Mouse (Mus musculus) heart, adult 9 months (tissue): Measurements from ENCODE around the gene Hpcal1.
A peak's percentile ranks its signal among the peaks of the same experiment; 100 is the strongest.

Experiments used
- DNase-seq, 2 experiments: peaks; one replicate each; pipeline ENCODE4 v3.0.0; 2022; ENCODE audit warnings: low spot score in 2 of 2

The Hpcal1 gene

DNA sequence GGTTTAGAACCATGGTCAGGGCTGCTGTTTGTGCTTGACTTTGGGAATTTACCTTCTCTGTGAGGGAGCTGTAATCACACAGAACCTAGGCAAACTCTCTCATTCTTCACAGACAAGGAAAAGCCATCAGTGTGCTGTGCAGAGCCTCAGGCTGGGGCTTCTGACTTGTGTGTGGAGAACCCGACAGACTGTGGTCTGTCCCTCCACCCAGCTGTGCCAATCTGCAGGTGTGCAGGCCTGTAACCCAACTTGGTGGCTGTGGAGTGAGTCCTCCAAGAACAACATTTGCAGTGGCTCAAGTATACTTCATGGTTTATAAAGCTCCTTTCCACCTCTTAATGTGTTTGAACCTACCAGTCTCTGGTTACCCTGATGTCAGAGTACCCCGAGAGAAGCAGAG is 4.5 kb upstream of the Hpcal1 start:
- no peak for DNase-seq

DNA sequence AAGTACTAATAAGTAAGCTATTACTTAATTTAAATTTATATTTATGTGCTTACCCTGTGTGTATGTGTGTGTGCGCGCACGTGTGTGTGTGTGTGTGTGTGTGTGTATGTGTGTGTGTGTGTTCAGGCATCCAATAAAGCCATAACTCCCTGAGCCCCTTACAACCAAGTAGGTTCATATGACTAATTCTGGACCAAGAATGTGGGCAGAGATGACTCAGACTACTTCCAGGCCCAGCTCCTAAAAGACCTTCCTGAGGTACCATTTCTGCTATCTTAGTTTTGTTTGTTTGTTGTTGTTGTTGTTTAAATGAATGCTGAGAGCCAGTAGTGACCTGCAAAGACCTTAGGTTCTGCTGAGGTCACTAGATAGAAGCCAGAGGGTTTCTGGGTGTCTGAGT is 1.7 kb upstream of the Hpcal1 start:
- DNase-seq = no peak

DNA sequence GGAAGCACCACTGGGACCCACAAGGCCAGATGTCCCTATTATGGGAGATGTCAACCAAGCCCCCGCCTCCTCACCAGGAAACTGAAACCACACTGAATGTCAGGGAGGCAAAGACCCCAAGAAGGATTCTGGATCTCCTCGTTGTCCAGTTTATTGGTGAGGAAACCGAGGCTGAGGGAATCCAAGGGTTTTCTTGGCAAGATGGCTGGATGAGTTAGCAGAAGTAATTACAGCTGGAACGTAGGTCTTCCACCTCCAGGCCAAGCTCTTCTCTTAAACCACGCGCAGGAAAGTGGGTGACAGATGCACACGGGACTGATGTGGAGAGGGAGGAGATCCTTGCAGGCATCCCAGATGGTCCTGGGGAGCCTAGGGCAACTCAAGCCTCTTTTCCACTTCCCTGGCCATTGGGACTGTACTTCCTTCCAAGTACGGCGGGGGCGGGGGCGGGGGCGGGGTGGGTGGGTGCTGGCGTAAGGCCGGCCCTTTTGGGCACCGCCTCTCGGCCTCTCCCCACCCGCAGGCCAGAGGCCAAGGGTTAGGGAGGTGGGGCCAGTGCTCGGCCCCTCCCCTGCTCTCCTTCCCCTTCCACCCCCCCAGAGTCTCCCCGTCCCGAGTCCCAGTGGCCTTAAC is 609 bp upstream of the Hpcal1 start:
- DNase-seq = no peak

DNA sequence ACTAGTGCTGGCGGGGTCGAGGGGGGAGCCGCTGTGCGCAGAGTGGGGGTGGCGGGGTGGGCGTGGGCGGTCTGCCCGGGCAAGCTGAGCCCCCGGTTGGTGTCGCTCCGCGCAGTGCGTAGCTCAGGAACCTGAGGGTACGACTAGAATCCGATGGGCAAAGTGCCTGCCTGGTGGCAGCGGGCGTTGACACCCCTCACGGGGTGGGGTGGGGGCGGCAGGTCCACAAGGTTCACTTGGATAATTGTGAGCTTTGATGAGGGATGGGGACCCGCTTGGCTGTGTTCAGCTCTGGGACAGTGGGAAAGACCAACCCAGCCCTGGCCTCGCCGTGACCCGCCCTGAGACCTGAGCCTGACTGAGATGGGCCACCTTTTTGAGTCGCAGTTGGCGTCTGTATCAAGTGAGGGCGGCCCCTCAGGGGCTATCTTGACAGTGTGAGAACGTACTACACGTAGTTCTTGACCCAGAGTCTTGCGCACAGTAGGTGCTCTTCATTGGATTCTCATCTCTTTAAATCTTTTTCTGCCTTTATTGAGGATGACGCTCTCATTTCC is 742 bp downstream of the Hpcal1 start:
- DNase-seq = peak in 1 of 2 experiments; percentile 27

DNA sequence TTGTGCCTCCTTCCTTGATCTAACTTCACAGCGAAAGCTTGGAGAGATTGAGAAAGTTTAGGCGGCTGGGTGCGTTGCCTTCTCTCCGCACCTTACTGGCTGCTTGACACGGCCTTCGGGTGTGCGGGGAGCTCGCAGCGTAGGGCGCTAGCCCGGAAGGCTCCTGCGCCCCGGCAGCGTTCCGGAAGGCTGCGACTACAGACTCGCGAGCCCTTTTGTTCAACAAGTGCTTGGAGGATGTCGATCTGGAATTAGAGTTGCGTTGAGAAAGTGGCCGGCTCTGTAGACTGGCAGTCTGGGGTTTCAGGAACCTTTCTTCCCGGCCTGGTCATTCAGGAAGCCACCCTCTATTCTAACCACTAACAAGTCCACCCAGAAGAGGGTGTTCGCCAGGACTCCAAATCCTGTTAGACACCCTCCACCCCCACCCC is 1.2 kb downstream of the Hpcal1 start:
- peak; percentile 35 to 42 for DNase-seq

DNA sequence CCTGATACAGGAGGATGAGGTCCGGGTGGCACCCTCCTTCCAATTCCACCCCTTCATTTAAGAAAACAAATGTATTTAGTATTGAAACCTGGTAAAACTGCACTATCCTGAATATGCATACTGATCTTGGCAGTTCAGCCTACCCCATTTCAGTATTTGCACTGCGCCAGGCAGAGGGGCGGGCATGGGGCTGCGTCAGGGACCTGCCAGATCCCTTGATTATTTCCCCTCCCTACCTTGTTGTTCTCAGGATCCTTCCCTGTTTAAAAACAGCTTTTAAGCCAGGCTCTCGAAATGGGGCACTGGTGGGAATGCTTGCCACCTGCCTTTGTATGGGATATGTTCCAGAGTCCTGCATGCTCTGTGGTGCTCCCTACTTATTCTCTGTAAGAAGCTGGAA is 1.7 kb downstream of the Hpcal1 start:
- no peak for DNase-seq

DNA sequence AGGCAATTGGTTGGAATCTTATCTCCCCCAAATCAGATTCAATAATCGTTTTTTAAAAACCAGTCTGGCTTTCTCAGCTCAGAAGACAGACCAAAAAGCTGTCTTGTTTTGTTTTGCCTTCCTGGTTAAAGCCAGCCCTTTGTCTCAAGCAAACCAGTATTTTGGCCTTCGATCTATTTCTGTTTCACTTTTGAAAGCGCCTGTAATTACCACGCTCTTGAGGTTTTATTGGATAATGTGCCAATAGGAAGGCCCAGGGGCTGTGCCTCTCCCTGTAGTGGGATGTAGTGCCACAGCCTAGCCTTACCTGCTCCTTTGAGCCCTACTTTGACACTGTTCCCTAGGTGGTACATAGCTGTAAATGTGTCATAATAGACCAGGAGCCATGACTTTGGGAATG is 2.3 kb downstream of the Hpcal1 start:
- DNase-seq = peak in 1 of 2 experiments; percentile 42

DNA sequence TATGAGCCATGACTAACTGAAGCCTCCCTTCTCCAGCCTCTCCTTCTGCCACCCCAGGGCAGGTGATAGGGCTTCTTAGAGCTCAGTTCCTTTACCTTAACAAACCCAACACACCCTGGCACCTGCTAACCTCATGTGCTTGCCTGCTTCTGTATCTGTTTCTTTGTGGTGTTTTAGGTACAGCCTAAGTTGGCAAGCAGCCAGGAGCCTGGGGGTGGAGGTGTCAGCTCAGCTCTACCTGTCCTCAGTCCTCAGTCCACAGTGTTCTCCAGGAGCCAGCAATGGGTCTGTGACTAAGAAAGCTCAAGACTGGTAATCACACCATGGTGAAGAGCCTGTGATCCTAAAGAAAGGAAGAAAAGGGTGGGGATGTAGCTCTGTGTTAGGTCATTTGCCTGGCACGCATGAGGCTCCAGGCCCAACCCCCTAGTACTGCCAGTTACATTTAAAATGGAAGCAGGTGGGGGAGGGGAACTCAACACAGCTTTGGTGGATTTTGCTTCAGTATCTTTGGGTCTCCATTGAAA is 4.0 kb downstream of the Hpcal1 start:
- no peak for DNase-seq

DNA sequence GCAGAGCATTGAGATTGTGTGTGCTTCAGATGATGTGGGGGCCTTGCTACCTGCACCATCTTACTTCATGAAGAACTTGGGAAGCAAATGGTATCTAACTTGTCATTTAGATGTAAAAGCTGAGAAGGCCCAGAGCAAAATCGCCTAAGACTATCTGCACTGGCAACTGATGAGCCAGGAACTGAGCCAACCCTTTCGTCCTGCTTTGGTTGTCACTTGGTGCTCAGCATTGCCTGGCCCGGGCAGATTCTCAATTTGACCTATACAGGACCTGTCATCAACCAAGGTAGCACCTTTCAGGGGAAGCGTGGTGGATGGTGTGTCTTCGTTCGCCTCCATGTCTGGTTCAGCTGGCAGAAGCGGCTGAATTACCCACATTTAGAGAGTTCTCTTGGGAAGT is 5.7 kb downstream of the Hpcal1 start:
- DNase-seq = no peak

DNA sequence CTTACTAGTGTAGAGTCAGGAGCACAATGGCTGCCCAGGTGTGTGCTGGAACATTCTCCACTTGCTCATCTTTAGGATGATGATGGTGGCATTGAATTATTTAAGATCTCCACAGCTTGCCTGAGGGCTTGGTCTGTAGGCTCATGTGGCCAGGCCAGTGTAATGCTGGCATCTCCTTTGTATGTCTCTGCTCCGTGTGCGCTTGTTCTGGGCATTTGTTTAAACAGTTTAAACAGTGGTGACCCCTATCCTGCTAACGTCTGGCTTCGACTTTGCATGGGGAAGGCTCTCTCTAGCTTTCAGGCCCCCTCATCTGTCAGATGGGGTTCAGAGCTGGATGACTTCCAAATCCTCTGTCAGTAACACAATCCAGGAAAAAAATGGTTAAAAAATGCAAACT is 8.3 kb downstream of the Hpcal1 start:
- no peak for DNase-seq

DNA sequence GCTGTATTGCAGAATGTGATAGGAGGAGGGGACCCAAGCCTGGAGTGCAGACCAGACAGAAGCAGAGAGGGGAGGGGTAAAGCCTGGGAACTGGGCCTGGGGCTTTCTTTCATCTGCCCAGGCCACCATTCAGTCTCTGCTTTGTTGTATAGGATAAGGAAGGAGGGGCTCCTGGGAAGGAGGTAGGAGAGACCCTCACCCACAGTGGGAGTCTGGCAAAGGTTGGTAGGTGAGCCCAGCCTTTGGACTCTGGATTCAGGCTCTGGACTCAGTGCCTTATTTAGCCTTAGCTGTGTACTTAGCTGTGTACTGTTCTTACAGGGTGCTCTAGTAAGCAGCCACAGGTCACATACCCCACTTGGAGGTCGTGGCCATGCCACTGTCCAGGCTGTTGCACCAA is 8.8 kb downstream of the Hpcal1 start:
- DNase-seq = no peak

DNA sequence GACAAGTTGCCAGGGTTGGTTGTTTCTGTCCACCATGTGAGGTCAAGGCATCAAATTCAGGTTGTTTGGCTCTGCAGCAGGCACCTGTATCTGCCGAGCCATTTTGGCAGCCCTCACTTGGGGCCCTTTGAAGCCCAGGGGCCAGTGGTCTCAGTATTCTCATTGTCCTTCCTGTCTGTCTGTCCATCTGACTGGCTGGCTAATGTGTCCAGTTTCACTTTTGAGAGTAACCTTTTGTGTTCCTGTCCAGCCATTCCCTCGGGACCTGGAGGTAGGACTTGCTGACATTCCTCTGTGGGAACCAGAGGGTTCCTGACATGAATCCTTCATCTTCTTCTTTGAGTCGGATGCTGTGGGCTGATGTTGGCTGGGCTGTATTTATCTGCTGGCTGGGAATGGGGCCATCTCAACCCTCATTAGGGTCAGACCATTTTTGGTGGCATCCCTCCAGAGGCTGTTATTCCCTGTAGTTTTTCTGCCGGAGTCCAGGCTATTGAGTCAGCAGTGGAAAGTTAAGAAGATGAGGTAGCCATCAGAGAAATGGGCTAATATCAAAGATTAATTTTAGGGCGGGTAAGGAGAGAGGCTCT is 10.6 kb downstream of the Hpcal1 start:
- DNase-seq = peak in 1 of 2 experiments; percentile 37

DNA sequence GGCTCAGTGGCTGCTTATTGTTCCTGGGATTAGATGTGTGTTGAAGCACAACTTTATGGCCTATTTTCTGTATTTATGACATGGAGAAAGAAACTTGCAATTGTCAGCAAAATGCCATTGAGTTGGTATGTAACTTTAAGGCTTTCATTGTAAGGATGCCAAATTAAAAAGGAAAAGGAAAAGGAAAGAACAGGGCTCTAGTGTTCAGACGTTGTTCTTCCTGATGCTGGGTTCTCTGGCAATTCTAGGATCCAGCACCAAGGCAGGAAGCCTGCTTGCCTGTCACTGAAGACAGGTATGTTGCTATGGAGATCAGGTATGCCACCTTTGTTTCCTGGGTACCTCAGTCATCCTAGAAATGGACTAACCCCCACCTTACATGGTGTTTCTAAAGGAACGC is 11.1 kb downstream of the Hpcal1 start:
- DNase-seq = peak in 1 of 2 experiments; percentile 48

DNA sequence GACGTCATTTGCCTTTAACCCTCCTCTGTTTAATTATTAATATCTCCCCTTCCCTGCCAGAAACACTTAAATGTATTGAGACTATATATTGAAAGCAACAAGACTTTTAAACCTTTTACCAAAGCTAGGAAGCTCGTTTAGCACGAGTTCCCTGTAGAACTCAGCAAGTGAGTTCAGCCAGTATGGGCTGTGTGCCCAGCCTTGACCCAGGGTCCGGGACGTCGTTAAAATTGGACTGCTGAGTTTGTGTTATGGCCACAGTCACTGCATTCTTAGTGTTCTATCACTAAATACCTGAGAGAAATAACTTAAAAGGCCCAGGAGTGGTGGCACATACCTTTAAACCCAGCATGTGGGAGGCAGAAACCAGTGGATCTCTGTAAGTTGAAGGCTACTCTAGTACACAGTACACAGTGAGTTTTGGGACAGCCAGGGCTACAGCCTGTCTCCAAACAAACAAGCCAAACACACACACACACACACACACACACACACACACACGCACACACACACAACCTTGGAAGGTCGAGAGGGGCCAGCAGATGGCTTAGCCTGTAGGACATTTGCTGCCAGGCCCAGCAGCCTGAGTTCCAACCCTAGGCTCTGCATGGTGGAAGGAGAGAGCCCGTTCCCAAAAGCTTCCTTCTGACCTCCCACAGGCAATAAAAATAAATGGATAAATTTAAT is 11.7 kb downstream of the Hpcal1 start:
- no peak for DNase-seq

DNA sequence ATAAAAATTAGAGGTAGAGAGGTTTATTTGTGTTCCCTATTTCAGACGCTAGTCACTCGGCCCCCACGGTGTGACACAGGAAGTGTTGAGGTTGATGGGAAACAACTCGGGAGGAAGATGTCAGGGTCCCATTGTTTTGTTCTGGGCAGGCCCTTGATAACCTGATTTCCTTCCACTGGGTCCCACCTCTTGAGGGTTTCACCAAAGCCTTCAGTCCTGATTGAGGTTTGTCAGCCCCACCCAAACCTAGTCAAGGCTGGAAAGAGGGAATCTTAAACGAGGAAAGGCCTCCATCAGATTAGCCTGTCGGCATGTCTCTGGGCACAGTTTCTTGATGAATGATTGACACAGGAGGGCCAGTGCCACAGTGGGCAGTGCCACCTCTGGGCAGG is 12.3 kb downstream of the Hpcal1 start:
- DNase-seq = peak in 1 of 2 experiments; percentile 59

DNA sequence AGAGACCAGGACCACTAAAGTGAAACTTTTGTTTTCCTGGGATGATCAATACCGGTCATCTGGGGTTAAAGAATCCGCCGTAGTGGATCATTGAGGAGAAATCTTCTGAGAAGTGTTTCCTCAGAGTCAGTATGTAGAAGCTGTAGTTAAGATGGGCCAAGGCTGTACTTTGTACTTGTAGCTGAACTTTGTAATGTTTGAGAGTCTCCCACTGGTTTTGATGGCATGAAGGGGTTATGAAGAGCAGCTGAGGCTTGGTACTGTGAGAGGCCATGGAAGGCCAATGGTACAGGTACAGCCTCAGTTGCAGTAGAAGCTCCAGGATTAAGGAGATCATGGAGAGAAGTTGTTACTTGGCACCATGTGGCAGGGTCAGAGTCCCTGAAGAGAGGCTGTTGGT is 13.2 kb downstream of the Hpcal1 start:
- DNase-seq = no peak

DNA sequence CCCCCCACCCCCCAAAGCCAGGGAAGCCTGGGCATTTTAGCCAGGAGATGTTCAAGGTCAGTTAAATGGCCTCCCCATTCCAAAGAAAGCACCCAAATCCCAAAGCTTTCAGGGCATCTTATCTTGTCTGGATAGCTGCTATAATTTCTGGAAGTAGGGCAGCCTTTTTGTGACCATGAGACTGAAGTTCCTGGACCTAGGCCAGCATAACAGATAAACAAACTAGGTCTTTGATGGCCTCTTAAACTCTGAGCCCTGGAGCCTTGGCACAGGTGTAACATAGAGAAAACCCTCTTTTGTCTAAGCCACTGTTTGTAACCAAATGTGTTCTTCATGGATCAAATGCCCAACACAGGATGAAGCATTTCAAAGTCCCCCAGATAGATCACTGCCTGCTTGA is 16.8 kb downstream of the Hpcal1 start:
- DNase-seq = no peak

DNA sequence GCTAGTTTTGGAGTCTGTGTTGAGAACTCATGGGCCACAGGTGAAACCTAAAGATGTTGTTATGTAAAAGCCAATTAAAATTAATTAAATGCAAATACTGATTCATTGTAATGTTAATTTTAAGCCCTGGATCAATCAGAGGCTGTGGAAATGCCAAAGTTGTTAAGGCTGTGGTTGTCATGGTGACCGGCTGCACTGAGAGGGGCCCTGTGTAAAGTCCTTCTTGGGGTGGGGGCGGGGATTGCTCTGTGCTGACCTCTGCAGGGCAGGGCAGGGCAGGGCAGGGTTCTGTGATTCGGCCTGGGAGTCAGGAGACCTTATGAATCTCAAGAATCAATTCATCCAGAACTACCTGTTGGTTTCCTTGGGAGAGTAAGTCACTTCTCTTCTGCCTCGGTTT is 18.8 kb downstream of the Hpcal1 start:
- no peak for DNase-seq

DNA sequence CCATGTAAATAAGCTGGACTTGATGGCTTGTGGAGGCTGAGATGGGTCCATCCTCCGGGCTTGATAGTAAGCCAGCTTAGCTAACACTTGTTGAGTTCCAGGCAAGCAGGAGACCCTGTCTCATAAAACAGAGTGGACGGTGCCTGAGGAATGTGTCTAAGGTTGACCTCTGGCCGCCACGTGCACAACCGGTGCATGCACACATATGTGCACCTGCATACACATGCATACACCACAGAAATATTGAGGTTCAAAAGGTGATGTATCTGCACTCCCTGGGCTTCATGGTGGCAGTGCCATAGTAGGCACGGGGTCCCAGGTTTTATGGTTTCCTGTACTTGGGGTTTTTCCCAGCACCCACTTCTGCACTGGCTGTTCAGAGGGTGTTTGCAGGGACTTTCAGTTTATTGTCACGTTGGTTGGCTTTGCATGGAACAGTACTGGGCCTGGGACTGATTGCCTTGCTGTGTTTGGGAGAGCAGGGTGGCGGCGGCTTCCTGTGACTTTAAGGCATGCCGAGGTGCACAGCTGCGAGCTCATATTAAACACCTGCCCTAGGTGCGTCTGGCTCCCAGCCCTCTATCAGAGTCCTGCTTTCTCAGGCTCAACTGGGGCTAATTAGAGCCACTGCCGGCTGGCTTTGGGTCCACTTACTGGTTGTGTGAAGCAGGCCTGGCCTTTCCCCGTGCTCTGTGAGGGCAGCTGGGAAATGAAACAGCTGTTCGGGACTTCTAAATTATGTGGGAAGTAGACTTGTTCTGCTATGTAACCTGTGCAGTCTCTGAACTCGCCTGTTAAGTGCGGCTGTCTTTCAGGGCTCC is 19.5 kb downstream of the Hpcal1 start:
- DNase-seq = no peak

DNA sequence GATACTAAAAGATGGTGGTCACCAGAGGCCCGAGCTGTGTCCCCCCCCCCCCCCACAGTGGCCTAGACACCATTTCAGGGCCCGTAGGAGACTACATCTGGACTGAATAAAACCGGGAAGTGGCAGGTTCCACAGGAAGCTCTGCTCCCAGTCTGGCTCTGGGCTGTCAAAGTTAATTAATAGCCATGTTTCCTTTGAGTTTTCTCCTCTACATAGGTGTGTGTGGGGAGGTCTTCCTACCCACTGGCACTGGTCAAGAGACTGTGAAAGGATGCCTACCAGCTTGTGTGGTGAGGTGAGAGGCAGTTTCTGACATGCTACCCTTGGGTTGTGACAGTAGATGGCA is 20.1 kb downstream of the Hpcal1 start:
- no peak for DNase-seq

DNA sequence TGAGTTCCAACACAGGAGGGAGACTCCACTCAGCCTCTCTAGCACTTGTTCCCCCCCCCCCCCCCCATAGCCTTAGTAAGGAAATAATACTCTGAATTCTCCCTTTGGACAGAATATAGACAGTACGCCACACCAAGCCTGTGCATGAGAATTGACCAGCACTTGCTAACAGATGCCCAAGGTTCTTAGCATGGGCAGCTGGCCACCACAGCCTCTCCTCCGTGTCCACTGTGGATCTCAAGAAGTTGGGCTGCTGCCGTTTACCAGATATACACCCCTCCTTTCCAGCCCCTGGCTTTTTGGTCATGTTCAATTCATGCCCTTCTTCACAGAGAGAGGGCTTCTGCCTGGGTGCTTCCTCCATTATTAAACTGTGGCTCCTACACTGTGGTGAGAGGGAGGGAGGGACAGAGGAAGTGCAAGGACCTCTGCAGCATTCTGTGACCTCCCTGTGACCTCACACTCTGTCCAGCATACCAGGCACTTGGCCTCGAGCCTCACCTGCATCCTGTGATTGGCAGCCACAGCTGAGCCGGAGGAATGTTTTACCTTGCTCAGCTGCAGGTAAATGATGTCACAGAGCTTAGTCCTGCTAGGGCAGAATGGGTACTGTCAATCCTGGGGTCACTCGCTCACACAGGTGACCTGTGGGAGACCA is 21.2 kb downstream of the Hpcal1 start:
- DNase-seq = no peak

DNA sequence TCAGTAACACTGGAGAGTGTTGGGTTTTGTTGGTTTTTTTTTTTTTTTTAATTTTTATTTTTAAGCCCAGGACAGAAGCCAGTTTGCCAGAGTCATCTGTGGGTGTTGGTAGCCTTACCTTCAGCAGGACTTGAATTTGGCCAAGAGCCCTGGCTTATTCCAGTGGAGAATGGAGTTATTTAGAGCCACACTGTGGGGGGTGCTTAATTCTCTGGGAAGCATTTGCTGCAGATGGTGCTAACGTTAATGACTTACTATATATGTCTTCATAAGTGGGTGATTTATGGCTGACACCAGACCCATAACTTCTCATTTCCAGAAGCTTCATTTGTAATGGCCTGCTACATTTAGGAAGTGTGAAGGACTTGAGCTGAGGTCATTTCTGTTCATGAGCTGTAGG is 21.9 kb downstream of the Hpcal1 start:
- no peak for DNase-seq
